Mouse (Mus musculus) adrenal gland, adult 2 months (tissue): ENCODE measurements at regions not wholly inside any gene's neighbourhood (a gene's known extent, or its start where the extent isn't known, plus 50 kb on each side); places are given as distances from the start of the nearest gene placed in this dataset.
"Not testable (repeated sequence)": the region's sequence is repeated elsewhere in the genome, so short reads cannot be mapped to it uniquely, and the experiment has no call there.

Source experiments
- DNase-seq: peaks from one replicate; pipeline ENCODE4 v3.0.0; 2021

GRCm38 (mm10) chr19:27028834-27029233 is 143.2 kb downstream of the Gm815 start:
- DNase-seq = peak; percentile 69

- no peak for DNase-seq
Measured at GRCm38 (mm10) chr19:27031030-27031700, 145.5 kb downstream of the Gm815 start.

GRCm38 (mm10) chr19:27032621-27033020 is 146.9 kb downstream of the Gm815 start:
- no peak for DNase-seq

- DNase-seq = no peak
Measured at GRCm38 (mm10) chr19:27038298-27038697, 152.6 kb downstream of the Gm815 start.

- DNase-seq = no peak
Measured at GRCm38 (mm10) chr19:27040321-27041025, 154.8 kb downstream of the Gm815 start.

- peak; percentile 33 for DNase-seq
Measured at GRCm38 (mm10) chr19:27066449-27067181, 149.7 kb upstream of the Vldlr start.

GRCm38 (mm10) chr19:27073281-27073680 is 143.0 kb upstream of the Vldlr start:
- no peak for DNase-seq

GRCm38 (mm10) chr19:27075019-27075418 is 141.3 kb upstream of the Vldlr start:
- no peak for DNase-seq

GRCm38 (mm10) chr19:27076920-27077512 is 139.3 kb upstream of the Vldlr start:
- no peak for DNase-seq

- DNase-seq = no peak
Measured at GRCm38 (mm10) chr19:27087344-27087743, 128.9 kb upstream of the Vldlr start.

- peak; percentile 12 for DNase-seq
Measured at GRCm38 (mm10) chr19:27087833-27088232, 128.5 kb upstream of the Vldlr start.

- DNase-seq = no peak
Measured at GRCm38 (mm10) chr19:27089099-27089498, 127.2 kb upstream of the Vldlr start.

- no peak for DNase-seq
Measured at GRCm38 (mm10) chr19:27091603-27092002, 124.7 kb upstream of the Vldlr start.

GRCm38 (mm10) chr19:27094777-27095478 is 121.4 kb upstream of the Vldlr start:
- DNase-seq = no peak

GRCm38 (mm10) chr19:27099921-27100320 is 116.4 kb upstream of the Vldlr start:
- peak; percentile 5 for DNase-seq

GRCm38 (mm10) chr19:27110437-27110836 is 105.8 kb upstream of the Vldlr start:
- no peak for DNase-seq

- no peak for DNase-seq
Measured at GRCm38 (mm10) chr19:27120876-27121275, 95.4 kb upstream of the Vldlr start.

GRCm38 (mm10) chr19:27122348-27122747 is 93.9 kb upstream of the Vldlr start:
- DNase-seq = no peak

GRCm38 (mm10) chr19:27123334-27123733 is 93.0 kb upstream of the Vldlr start:
- no peak for DNase-seq

GRCm38 (mm10) chr19:27123806-27124469 is 92.3 kb upstream of the Vldlr start:
- DNase-seq = peak; percentile 42

- not testable (repeated sequence) for DNase-seq
Measured at GRCm38 (mm10) chr19:27128501-27128900, 87.8 kb upstream of the Vldlr start.
